Mouse (Mus musculus) CH12.LX (cell line): ENCODE data around the gene Tmem97. TPM values are rescaled to one million over a fixed set of nuclear protein-coding genes. Genes with fewer than 3 reads are reported as not detected.

Experiments
- DNase-seq: peaks from one replicate; pipeline ENCODE4 v3.0.0-alpha.2; 2013; ENCODE audit errors: extremely low read depth
- H3K27ac ChIP-seq: 2 replicates; pipeline ENCODE4 v1.5.1; 2012; ENCODE audit warnings: low read depth, mild to moderate bottlenecking, control low read depth, moderate library complexity; ENCODE audit not compliant: insufficient read depth
- H3K27me3 ChIP-seq: replicated peaks from 2 replicates; pipeline ENCODE3; 2012; ENCODE audit warnings: inconsistent platforms
- H3K36me3 ChIP-seq, 2 experiments: replicated peaks in 1 of 2; 2 replicates each; pipeline versions ENCODE3 to v1.6.1; 2012; ENCODE audit warnings: inconsistent platforms in 1 of 2, low read length in 1 of 2, mild to moderate bottlenecking in 1 of 2, mixed read lengths in 1 of 2, moderate library complexity in 1 of 2; ENCODE audit not compliant: control insufficient read depth in 1 of 2, insufficient read depth in 1 of 2
- H3K4me1 ChIP-seq, 2 experiments: 2 replicates each; pipeline ENCODE4 v1.6.1; 2012; ENCODE audit warnings: inconsistent platforms in 1 of 2, moderate library complexity in 1 of 2; ENCODE audit not compliant: insufficient read depth in 2 of 2, control insufficient read depth in 1 of 2
- H3K4me2 ChIP-seq: 2 replicates; pipeline ENCODE4 v1.6.1; 2012; ENCODE audit warnings: low read depth, mild to moderate bottlenecking, control low read depth; ENCODE audit not compliant: poor library complexity, insufficient read depth, severe bottlenecking
- H3K4me3 ChIP-seq, 3 experiments: fragments of 150-350 bp in 1 of 3; sonication (generic) in 1 of 3; replicated peaks in 1 of 3; 2 replicates each; pipeline versions ENCODE3 to v1.5.1; 2011 to 2012; ENCODE audit warnings: low read depth in 2 of 3, low read length in 2 of 3, mild to moderate bottlenecking in 2 of 3, moderate library complexity in 2 of 3, control low read depth in 1 of 3, improper control_type of control experiment in 1 of 3, inconsistent platforms in 1 of 3, mixed read lengths in 1 of 3; ENCODE audit not compliant: poor library complexity in 1 of 3
- H3K79me2 ChIP-seq: replicated peaks from 2 replicates; pipeline ENCODE4 v1.6.1; 2012; ENCODE audit warnings: mild to moderate bottlenecking, moderate library complexity; ENCODE audit not compliant: control insufficient read depth, poor library complexity, insufficient read depth, severe bottlenecking; ENCODE audit errors: extremely low read depth
- H3K9ac ChIP-seq: 2 replicates; pipeline ENCODE4 v1.6.1; 2012; ENCODE audit warnings: low read depth, mild to moderate bottlenecking, control low read depth, moderate library complexity; ENCODE audit not compliant: insufficient read depth
- H3K9me3 ChIP-seq: replicated peaks from 2 replicates; pipeline ENCODE3; 2012; ENCODE audit warnings: low read length, inconsistent platforms, mixed read lengths
- BHLHE40 ChIP-seq: IDR thresholded peaks from 2 replicates; pipeline ENCODE4 v1.6.1; 2011; ENCODE audit warnings: mild to moderate bottlenecking, low read depth, low read length, improper control_type of control experiment
- CTCF ChIP-seq, 2 experiments: IDR thresholded peaks in 1 of 2; conservative IDR thresholded peaks in 1 of 2; 2 replicates each; pipeline ENCODE4 v1.5.1; 2011 to 2012; ENCODE audit warnings: low read depth in 2 of 2, low read length in 2 of 2, improper control_type of control experiment in 1 of 2, inconsistent platforms in 1 of 2, mild to moderate bottlenecking in 1 of 2, moderate library complexity in 1 of 2
- ELF1 ChIP-seq: IDR thresholded peaks from 2 replicates; pipeline ENCODE4 v1.6.1; 2014; ENCODE audit warnings: low read depth, mild to moderate bottlenecking, inconsistent platforms, low read length, improper control_type of control experiment
- ETS1 ChIP-seq: conservative IDR thresholded peaks from 2 replicates; pipeline ENCODE4 v1.6.1; 2012; ENCODE audit warnings: low read depth, mild to moderate bottlenecking, inconsistent platforms, low read length, improper control_type of control experiment, moderate library complexity
- GABPA ChIP-seq: IDR thresholded peaks from 2 replicates; pipeline ENCODE4 v1.6.1; 2012; ENCODE audit warnings: low read depth, low read length, improper control_type of control experiment, inconsistent platforms; ENCODE audit not compliant: insufficient replicate concordance
- HCFC1 ChIP-seq: IDR thresholded peaks from 2 replicates; pipeline ENCODE4 v1.6.1; 2012; ENCODE audit warnings: low read depth, mild to moderate bottlenecking, inconsistent platforms, low read length, improper control_type of control experiment
- IRF4 ChIP-seq: IDR thresholded peaks from 2 replicates; pipeline ENCODE4 v1.6.1; 2014; ENCODE audit warnings: low read depth, mild to moderate bottlenecking, inconsistent platforms, low read length, improper control_type of control experiment
- JUN ChIP-seq: IDR thresholded peaks from 2 replicates; pipeline ENCODE4 v1.6.1; 2011; ENCODE audit warnings: low read depth, mild to moderate bottlenecking, low read length, improper control_type of control experiment, moderate library complexity; ENCODE audit not compliant: insufficient read depth
- JUND ChIP-seq: conservative IDR thresholded peaks from 2 replicates; pipeline ENCODE4 v1.6.1; 2011; ENCODE audit warnings: low read depth, low read length, improper control_type of control experiment
- MAFK ChIP-seq: IDR thresholded peaks from 2 replicates; pipeline ENCODE4 v1.6.1; 2011; ENCODE audit warnings: low read length, improper control_type of control experiment; ENCODE audit not compliant: insufficient replicate concordance
- MEF2A ChIP-seq: IDR thresholded peaks from 2 replicates; pipeline ENCODE4 v1.6.1; 2014; ENCODE audit warnings: low read depth, mild to moderate bottlenecking, inconsistent platforms, low read length, improper control_type of control experiment, borderline replicate concordance
- MYC ChIP-seq: IDR thresholded peaks from 2 replicates; pipeline ENCODE4 v1.6.1; 2011; ENCODE audit warnings: low read depth, mild to moderate bottlenecking, improper control_type of control experiment, low read length
- NELFE ChIP-seq: IDR thresholded peaks from 2 replicates; pipeline ENCODE4 v1.6.1; 2011; ENCODE audit warnings: low read depth, low read length, improper control_type of control experiment
- NRF1 ChIP-seq: IDR thresholded peaks from 2 replicates; pipeline ENCODE4 v1.6.1; 2014; ENCODE audit warnings: low read depth, mild to moderate bottlenecking, inconsistent platforms, low read length, improper control_type of control experiment, moderate library complexity
- POLR2A ChIP-seq: IDR thresholded peaks from 2 replicates; pipeline ENCODE4 v1.6.1; 2011; ENCODE audit warnings: low read depth, mild to moderate bottlenecking, improper control_type of control experiment, low read length
- POLR2AphosphoS2 ChIP-seq: IDR thresholded peaks from 2 replicates; pipeline ENCODE4 v1.6.1; 2011; ENCODE audit warnings: low read depth, low read length, improper control_type of control experiment
- RAD21 ChIP-seq: IDR thresholded peaks from 2 replicates; pipeline ENCODE4 v1.6.1; 2011; ENCODE audit warnings: low read depth, mild to moderate bottlenecking, low read length, improper control_type of control experiment, moderate library complexity
- SIN3A ChIP-seq: IDR thresholded peaks from 2 replicates; pipeline ENCODE4 v1.6.1; 2012; ENCODE audit warnings: low read length, improper control_type of control experiment, inconsistent platforms
- TBP ChIP-seq: conservative IDR thresholded peaks from 2 replicates; pipeline ENCODE4 v1.6.1; 2011; ENCODE audit warnings: low read depth, low read length, improper control_type of control experiment
- ZC3H11A ChIP-seq: IDR thresholded peaks from 2 replicates; pipeline ENCODE4 v1.6.1; 2012; ENCODE audit warnings: low read depth, mild to moderate bottlenecking, inconsistent platforms, low read length, improper control_type of control experiment
- ZKSCAN1 ChIP-seq: IDR thresholded peaks from 2 replicates; pipeline ENCODE4 v1.6.1; 2012; ENCODE audit warnings: low read depth, inconsistent platforms, low read length, improper control_type of control experiment, borderline replicate concordance
- ZNF384 ChIP-seq: IDR thresholded peaks from 2 replicates; pipeline ENCODE4 v1.6.1; 2012; ENCODE audit warnings: low read depth, low read length, improper control_type of control experiment, inconsistent platforms
- dilution Hi-C: fragments of 300-500 bp; cut with MboI; formaldehyde crosslinking; loops from 2 replicates; pipeline ENCODE4 v1.14.3; 2020; ENCODE audit warnings: low sequenced_read_pairs; ENCODE audit not compliant: extremely low pct_unique_long_range_greater_than_20kb, extremely low pct_ligation_motif_present
- in situ Hi-C: fragments of 300-500 bp; cut with MboI; formaldehyde crosslinking; loops from 3 replicates; pipeline ENCODE4 v1.14.3; 2019; ENCODE audit warnings: low sequenced_read_pairs, low pct_ligation_motif_present, low pct_unique_long_range_greater_than_20kb, mixed read lengths
- polyA plus RNA-seq: library from polyadenylated mRNA; unstranded; fragments of >175 nt; gene quantifications from 2 replicates; pipeline ENCODE4 v1.2.1, GENCODE M21; 2012; ENCODE audit warnings: low read depth; ENCODE audit not compliant: insufficient read length
- total RNA-seq, 2 experiments: library from RNA; depleted of rRNA; stranded (reverse); fragments of 300-350 nt in 1 of 2; fragments of >200 nt in 1 of 2; gene quantifications; 2 replicates each; pipeline ENCODE4 v1.2.3; 2012 to 2014

The Tmem97 gene
- total and polyA plus RNA-seq, 3 experiments: 213 to 347 (median 268) TPM

- in situ Hi-C loops: loop anchor here (25.0 kb wide), 1 partner anchor 656 kb away; no protein-coding TSS in a partner anchor
- Histone ChIP-seq H3K4me1 (peaks cover 0 to 9% of the 10 kb centered on the region in 2 experiments; a peak in 3 of 4 replicates), H3K9me3 (peaks cover 14% of the 10 kb centered on the region)
- TF ChIP-seq SIN3A (no peak), BHLHE40 (no peak), TBP (no peak), ETS1 (no peak), GABPA (no peak), ELF1 (no peak), JUN (no peak), NELFE (no peak), ZC3H11A (no peak), POLR2AphosphoS2 (no peak)
- TF ChIP-seq, all 38 proteins: peak for 0
- no peak overlapping the region for H3K27ac ChIP-seq
- H3K27me3 ChIP-seq: no peaks in the 10 kb centered on the region
- no peaks in the 10 kb centered on the region for H3K79me2 ChIP-seq
- DNase-seq: no peak
- dilution Hi-C loops: no loop called here
- no peak overlapping the region for H3K9ac ChIP-seq
- H3K4me3 ChIP-seq: no peak overlapping the region
- H3K4me2 ChIP-seq: no peak overlapping the region
- H3K36me3 ChIP-seq: no peaks in the 10 kb centered on the region
Measured at GRCm38 (mm10) chr11:78556070-78556469, 5.5 kb upstream of the Tmem97 start.

DNA sequence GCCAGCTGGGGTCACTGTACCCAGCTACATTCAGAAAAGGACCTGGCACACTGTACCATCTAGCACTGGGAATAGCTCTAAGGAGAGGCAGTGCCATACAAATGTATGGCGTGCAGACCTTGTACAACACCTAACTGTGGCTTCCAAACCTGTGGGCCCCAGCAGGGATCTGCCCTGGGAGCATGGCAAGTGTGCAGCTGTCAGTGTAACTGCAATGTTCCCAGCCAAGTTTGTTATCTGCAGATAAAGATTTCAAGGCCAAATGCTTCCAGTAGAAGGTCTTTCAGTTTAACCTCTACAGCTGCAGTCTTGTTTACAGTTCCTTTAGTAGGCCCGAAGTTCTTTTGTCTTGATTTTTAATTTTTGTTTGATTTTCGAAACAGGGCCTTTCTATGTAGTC, 5.0 kb upstream of the Tmem97 start:
- dilution Hi-C loops: no loop called here

More for the DNA sequence above, 5.0 kb upstream of the Tmem97 start:
- Histone ChIP-seq H3K9me3 (peaks cover 14% of the 10 kb centered on the region), H3K27me3 (no peaks in the 10 kb centered on the region), H3K9ac (no peak overlapping the region), H3K4me1 (peaks cover 0 to 11% of the 10 kb centered on the region in 2 experiments; a peak in 3 of 4 replicates), H3K79me2 (no peaks in the 10 kb centered on the region), H3K27ac (no peak overlapping the region), H3K4me3 (no peak overlapping the region)
- in situ Hi-C loops: loop anchor here (25.0 kb wide), 1 partner anchor 657 kb away; no protein-coding TSS in a partner anchor
- TF ChIP-seq ELF1 (no peak), BHLHE40 (no peak), JUN (no peak), POLR2A (no peak), MYC (no peak), NELFE (no peak), HCFC1 (no peak), IRF4 (no peak), CTCF (conservative IDR thresholded peaks at IDR 0.05 in 1 of 2, IDR thresholded peaks at IDR 0.05 in 1 of 2; ENCODE audit: low read depth in 2 of 2, low read length in 2 of 2) (no peak), MAFK (no peak), RAD21 (no peak), NRF1 (no peak), MEF2A (no peak), JUND (no peak), ZKSCAN1 (no peak), ZNF384 (no peak)
- TF ChIP-seq, all 38 proteins: peak for 0
- Histone ChIP-seq H3K4me2 (no peak overlapping the region), H3K36me3 (no peaks in the 10 kb centered on the region)
- DNase-seq: no peak
